Mouse (Mus musculus): ENCODE data around the gene Nfkb1.
A peak's percentile ranks its signal among the peaks of the same experiment; 100 is the strongest.

The Nfkb1 gene

DNA sequence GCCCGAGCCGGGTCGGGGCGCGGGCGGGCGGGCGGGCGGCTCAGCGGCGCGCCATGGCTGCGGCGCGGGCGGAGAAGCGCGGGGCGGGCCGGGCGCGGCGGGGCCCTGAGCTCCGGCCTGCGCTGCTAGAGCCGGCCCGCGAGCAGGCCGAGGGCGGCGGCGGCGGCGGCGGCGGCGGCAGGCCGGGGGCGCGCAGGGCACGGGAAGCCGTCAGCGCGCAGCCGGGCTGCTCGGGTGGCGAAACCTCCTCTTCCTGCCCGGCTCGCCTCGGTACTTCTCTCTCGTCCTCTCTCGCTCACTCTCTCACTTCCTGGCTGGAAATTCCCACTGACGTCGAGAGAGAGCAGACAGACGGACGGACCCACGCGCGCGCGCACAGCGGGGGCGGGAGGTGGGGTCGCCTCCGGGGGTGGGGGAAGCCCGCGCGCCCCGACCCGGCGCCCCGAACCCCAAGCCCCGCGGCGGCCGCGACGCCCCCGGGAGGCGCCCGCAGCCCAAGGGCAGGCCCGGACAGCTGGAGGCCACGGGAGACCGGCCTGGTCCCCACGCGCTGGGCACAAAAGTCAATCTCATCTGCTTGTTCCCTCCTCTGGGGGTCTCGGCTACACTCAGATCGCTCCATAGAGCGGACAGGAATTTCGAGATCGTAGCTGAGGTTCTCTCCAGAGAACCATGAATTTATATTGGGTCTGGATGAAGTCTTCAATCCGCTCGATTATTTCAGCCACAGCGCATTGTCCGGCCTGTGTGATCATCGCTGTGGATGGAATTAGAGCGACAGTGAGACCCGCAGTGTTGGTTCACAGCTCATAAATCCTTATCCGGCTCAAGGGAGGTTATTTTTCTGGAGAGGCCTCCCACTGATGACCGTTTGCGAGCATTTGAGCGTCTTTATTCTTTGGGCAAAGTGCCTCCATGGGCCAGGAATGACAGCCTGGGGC is at the start of gene Nfkb1:
Gene Nfkb1 (minus strand): TSS at position 357 of the 941 bp plus-strand sequence.
- DNase-seq = peak; percentile 74

DNA sequence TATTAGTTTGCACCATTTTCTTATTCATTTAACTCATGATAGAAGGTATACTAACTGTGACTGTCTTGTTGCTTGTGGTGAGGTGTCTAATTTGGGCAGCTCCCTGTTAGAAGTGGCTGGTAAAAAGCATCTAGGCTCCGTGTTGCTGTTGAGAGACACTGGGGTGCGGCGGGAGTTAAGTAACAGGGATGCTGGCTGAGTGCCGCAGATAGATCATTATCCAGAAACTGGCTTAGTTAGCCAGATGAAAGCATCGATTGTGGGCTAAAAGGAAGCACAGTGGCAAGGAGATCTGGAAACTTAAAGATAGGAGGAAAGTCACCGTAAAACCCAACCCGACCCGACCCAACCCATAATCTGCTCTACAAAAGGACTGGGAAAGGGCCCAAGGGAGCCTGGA is 49.4 kb upstream of the Nfkb1 start:
- no peak for DNase-seq

DNA sequence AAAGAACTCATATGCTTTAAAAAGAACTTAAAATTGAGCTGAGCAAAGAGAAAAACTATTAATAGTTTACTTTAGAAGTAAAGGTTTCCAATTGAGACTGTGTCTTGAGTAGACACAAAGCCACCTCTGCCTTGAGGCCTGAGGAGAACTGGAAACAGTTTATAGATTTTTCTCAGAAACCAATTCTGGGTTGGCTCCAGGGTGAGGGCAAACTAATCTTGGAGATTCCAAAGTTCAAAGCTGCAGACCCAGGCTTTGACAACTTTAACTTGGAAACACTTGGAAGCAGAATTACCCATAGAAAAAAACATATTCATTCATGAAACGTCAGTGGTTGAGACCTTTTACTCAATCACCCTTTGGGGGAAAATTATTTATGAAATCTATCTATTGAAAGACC is 43.4 kb upstream of the Nfkb1 start:
- no peak for DNase-seq

DNA sequence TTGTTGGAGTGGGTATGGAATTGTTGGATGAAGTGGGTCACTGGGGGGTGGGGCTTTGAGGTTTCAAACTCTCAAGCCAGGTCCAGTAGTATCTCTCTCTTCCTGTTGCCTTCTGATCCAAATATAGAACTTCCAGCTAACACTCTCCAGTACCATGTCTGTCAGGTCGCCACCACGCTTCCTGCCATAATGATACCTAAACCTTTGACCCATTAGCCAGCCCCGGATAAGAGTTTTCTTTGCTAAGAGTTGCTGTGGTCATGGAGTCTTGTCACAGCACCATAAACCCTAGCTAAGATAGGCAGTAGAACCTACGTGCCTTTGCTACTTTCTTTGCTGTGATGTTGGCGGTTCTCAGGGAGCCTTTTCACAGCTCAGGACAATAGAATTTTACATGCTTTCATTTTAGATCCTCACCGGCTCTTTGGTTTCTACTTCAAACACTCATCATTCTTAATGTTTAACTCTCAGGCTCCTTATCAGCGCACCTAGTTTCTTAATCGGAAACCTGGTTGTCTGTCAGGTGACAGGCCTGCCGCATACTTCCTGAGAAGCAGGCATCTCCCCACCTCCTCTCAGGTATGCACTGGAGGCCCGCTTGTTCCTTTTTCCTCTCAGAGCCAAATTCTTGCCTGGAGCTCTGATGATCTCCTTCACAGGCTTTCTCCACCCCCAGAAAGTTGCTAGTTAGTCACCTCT is 41.5 kb upstream of the Nfkb1 start:
- peak; percentile 20 for DNase-seq

DNA sequence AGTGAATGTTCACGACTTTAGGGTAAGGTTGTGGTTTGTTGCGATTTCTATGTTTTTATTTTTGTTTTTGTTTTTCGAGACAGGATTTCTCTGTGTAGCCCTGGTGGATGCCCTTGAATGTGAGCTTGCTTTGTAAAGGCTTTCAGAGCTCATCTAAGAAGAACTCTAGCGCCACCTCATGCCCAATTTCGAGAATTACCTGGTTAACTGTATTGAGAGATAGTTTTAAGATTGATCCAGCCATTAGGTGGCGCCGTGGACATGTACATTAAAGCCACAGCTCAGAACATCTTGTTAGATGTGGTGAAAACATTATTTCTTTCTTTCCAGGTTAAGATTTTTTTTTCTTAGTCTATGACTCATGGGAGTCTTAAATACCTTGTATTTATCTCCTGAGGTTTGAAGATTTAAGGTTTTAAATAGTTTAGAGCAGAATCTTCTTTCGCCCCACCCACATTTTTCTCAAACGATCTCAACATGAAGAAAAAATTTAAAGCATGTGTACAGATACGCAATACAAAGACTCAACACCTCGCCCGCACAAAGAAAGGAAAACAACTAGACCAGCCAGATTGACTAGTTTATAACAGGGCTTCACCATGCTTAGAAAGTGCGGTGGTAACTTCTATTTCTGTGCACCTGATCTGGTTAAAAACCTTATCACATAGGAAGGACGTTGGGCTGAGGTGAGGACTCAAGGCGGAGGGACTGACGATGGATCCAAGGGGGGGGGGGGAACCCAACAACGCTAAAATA is 40.1 kb upstream of the Nfkb1 start:
- DNase-seq = peak; percentile 98

DNA sequence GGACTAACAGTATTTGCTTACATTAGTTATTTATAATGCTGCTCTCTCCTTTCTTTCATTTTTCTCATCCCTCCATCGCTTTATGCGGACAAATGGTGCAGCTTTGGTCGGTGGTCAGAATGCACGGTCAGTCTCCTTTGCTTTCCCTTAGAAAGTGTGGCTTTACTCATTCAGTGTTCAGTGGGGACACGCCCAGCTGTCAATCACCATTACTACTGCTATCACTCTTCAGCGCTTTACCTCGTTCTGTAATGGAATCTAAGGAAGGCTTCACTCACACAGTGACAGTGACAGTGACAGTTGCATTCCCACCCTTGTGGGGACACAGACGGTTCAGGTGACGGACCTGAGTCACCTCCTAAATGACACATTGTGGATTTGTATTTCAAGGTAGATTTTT is 39.4 kb upstream of the Nfkb1 start:
- DNase-seq = no peak

DNA sequence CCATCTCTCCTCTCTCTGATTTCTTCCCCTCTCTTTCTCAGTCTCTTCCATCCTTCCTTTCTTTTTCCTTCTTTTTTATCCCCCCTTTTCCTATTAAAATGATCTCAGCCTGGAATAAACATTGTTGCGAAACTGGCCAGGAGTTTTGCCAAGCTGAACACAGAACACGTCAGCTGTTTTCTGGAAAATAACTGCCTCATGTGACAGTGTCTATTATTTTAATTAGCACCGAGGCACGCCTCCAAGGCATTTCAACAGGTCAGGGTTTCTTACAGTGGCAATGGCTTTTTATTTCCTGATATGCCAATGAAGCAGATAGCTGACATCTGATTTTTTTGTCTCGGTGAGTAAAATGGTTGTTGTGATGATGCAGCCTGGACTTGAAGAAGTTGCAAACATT is 38.2 kb upstream of the Nfkb1 start:
- DNase-seq = peak; percentile 73

DNA sequence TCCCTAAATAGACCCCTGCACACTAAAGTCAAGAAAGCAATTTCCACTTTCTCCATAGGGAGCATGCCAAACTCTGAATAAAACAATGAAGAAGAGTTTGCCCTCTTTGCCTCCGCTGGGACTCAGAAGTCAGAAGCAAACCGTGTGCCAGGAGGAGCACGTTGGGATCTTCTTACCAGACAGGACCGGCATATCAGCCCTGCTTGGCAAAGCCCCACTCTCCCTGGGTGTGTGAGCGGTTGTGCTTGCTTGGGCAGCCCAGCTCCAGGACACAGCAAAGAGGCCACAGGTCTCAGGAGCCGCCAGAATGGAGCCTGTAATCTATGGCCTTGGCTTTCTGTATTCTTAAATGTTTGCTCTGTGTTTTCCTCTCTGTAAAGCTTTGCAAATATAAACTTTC is 37.6 kb upstream of the Nfkb1 start:
- no peak for DNase-seq

DNA sequence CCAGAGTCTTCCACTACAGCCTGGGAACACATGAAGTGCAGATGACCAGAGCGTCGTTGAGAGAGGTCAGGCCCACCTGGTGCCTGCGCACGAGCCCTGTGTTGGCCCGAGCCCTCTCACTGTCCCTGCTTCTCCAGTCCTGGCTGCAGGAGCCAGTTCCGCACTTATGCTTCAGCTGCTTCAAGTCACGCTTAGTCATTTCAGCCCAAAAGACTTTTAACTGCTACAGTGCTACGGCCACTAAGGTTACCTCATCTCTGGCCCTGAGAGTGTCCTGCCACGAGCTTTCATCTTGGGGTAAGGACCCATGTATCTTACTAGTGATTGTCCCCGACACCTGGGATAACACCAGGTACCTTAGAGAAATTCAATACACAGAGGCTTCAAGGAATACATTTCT is 36.0 kb upstream of the Nfkb1 start:
- no peak for DNase-seq

DNA sequence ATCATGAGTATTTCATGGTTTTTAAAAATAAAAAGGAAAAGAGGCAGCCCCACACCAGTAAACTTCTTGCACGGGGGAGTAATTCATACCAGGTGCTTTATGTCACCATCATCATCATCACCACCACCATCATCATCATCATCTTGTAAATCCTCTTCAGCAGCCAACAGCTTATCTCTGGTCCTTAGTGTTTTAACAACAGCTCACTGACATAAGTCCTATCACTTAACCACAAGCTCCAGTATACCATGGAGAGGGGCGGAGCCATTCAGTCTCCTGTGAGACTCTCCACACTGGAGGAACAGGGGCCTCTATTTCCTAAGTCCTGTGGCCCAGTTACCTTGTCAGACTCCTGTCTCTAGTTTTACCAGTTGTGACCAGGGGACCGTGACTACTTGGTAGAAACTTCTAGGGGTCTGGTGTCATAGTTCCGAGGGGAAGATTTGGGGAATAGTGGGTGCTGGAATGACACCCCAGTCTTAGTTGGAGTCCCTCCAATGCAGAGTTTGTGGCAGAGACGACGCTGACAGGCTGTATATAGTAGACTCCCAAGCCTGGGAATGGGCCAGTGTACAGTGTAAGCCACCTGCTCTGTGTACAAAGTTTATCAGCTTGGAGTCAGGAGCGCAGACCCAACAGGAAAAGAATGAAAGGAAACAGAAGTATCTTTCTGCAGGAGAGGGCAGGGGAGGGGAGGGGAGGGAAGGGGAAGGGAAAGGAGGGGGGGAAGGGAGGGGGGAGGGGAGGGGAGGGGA is 35.4 kb upstream of the Nfkb1 start:
- DNase-seq = no peak

DNA sequence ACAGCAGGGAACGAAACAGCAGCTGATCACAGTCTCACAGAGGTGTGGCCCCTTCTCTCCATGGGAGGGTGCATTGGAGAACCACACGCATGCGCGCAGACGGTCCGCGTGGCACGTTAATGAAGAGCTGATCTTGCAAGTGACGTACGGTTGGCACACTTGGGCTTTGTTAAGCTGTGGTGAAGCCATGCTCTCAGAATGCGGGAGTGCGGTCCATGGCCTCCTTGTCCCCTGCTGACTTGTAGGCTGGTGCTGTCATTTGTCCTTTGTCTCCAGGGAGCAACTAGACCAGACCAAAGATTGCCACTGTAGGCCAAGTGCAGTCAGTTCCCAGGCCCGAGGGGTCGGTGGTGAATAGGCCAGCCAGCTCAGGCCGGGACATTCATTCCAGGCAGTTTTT is 34.7 kb upstream of the Nfkb1 start:
- DNase-seq = no peak

DNA sequence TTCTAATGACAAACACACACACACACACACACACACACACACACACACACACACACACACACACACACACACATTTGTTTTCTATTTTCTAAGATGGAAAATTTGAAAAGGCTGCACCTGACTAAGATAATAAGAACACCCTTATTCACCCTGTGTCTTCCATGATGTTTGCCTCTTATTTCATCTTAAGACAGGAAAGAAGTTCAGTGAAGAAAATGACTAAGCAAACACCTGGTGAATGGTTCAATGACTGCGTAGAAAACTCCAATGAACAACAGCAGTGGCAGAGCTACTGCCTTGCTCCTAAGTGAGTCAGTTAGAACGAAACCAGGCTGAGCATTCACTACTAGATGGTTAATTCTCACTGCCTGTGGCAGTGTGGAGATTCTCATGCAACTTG is 30.8 kb upstream of the Nfkb1 start:
- no peak for DNase-seq

DNA sequence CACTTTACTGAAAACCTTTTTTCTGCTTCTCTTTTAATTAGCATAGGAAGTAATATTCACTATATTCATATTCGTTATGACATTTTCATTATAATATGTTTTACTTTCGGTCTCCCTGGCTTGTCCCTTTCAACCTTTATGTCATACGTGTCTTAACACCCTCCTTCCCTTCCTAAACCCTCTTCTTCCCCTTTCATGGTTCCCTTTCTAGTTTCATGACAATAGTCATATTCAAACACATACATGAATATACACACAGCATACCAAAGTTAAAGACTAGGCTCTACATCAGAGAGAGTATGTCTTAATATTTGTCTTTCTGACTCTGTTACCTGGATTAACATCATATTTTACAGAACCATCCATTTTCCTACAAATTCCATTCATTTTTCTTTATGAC is 28.6 kb upstream of the Nfkb1 start:
- DNase-seq = no peak

DNA sequence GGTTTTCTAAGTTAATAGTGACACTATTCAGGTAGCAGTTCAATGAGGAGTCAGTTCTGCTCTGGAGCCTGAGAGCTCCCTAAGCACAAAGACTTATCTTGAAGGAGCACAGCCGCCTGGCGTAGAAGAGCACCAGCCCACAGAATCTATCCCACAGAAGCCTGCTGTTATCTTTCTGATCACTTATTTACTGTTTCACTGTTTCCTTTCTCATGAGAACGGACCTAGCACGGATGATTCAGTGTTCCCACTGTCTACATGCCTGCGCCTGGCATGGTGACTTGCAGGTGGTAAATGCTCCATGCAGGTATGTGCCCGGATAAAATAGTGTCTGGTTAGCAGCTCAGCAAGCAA is 27.8 kb upstream of the Nfkb1 start:
- no peak for DNase-seq

DNA sequence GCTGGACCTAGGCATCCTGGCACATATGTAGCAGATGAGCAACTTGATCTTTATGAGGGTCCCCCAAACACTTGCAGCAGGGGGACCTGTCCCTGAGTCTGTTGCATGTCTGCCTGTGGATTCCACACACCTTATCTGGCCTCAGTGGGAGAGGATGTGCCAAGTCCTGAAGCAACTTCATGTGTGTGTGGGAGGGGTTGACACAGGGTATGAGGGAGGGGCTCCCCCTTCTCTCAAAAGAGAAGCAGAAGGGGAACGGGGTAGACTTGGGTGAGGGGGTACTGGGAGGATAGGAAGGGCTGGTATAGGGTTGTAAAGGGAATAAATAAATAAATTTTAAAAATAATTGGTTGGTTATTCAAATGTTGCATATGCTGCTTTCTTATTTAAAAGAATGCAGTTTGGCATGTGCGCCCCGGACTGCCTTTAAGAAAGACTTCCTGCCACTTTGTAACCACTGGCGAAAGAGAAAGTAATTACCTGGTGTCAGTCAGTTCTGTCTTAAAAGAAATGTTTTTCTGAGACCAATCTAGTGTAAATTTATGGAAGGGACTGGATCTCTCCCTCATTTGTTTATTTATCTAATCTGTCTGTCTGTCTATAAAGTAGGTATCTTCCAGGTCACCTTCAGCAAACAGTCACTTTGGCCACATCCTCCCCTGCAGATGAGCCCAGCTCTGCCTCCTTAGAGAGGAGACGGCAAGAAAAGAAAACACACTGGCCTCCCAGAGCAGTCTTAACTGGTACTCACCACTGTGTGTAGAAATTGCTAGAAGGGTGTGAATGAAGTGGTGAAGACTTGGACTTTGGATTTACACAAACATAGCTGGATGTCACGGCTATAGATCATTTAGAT is 27.2 kb upstream of the Nfkb1 start:
- DNase-seq = no peak

DNA sequence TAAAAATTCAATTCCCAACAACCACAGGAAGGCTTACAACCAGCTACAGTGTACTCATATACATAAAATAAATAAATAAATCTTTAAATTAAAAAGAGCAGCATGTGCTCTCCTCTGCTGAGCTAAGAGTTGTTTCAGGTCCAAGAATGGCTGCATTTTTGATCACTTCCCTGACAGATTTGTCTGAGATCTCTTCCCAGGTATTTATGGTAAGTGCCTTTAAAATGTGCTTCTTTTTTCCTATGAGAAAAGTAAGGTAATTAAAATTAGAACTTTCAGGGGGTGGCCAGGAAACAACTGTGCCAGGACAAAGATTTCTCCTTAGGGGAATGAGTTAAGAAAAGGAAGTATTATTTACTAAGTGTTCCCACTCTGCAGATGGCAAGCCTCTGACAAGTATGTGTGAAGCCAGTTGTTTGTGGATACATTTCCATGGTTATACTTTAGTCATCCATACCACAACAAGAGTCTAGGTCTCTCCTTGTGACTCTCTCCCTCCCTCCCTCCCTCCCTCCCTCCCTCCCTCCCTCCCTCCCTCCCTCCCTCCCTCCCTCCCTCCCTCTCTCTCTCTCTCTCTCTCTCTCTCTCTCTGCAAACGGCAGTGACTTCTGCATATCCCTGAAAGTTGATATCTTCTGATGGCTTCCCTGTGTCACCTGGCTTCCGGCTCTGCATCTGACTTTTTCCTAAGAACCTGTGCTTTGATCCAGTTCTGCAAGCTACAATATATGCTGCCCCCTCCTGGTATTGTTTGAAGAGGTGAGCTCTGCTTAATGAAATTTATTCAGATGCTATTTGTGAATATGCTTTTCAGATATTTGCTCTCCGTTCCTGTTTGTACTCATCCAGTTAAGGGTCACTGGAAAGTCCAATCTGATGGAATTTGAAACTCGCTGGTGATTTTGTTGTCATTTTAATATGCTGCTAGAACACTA is 21.9 kb upstream of the Nfkb1 start:
- peak; percentile 58 for DNase-seq

DNA sequence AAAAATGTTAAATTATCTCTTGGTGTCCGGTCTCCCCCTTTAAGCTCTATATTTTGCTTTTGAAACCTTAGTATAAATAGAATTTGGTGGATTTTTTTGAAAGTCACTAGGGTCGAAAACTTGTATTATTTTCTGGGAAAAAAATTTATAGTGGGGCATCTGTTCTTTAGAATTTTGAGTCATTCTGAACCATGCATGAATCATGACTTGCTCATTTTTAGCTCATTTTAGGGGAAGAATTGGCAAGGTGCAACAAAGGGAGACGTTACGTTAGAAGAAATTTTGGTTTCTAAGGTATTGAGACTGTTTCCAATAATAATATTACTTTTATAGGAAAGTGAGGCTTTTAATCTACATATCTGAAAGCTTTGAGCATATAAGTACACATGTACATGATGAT is 20.3 kb upstream of the Nfkb1 start:
- DNase-seq = no peak

DNA sequence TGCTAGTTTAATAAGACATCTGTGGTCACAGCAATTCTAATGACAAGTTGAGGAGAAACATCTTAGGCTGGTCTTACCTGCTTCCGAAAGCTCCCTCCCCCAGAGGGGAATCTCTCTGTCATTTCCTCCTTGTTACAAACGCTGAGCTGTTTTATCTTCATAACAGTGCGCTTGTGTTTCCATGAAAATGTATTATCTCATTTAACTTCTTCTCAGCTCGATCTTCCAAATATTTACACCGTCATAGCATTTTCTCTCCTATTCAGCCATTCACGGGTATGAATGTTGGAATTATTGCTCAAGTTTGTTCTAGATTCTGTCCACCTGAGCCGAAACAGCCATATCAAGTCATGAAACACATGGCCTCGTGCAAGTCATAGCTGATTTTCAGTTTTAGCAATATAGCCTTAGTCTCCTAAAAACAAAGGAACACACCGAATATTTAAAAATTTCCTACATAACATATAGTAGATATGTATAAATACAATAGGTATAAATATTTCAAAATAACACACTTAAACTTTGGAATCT is 19.8 kb upstream of the Nfkb1 start:
- no peak for DNase-seq

DNA sequence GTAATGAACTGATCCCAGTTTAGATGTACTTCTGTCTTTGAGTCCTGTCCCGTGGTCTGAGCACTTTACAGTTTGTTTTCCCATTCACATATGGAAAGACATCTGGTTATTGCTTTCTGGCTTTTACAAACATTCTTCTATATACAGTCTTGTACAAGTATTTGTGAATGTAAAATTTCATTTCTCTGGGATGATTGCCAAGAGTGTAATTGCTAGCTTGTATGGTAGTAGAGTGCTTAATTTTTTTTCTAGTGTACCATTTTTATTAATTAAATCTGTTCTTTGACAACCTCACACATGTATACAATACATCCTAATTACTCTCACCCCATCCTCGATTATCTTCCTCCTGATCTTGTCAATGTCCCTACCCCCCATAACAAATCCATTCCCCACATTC is 12.0 kb upstream of the Nfkb1 start:
- no peak for DNase-seq

DNA sequence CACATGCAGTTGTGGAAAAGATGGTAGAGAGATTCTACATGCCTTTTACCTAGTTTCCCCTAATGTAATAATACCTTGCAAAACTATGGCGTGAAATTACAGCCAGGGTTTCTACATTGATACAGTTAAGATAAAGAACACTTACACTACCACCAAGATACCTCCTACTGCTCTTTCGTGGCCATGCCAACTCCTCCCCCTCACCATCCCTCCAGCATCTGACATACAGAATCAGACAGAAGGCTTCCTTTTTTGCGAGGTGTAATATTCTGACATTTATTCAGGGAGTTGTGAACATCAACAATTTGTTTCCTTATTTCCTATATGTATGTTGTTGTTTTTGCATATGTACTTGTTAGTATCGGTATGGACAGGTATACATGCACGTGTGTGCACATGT is 11.3 kb upstream of the Nfkb1 start:
- no peak for DNase-seq
